Mouse (Mus musculus): ENCODE results near the gene Tpp1. TPM values are rescaled to one million over a fixed set of nuclear protein-coding genes. Genes with fewer than 3 reads are reported as not detected.

The Tpp1 gene
- total RNA-seq, 1 experiment, result 53.1 TPM

DNA sequence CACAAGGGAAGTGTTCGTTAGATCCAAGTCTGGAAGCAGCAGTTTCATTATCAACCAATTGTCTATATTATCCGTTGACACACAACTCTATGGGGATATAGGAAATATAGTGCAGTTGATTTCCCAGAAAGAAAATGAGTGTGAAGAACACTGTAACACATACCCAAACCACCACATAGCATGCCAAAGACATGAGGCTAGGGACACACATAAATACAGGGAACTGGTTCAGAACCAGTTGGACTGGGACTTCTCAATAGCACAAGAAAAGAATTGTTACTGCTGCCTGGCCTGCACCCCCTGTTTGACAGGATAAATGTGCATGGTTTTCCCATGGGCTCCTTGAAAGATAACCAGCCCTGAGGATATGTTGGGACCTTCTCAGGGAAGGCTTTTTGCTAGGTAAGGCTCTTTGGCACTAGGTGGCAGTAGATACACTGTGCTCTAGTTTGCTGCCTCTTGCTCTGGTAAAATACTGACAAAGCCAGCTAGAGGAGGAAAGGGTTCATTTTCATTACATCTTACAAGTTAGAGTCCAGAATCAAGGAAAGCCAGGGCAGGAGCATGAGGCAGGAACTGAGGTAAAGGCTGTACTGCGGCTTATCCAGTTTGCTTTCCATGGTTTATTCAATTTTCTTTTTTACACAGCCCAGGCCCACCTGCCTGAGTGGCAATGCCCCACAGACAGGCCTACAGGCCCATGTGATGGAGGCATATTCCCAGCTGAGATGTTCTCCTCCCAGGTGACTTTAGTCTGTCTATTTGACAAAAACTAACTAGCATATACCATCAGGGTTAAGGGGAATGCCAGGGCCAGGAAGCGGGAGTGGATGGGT lies 25.7 kb downstream of the Tpp1 start:
- no peak for DNase-seq (ENCODE audit: low read depth, low spot score)
- H3K4me1 ChIP-seq (ENCODE audit: control insufficient read depth in 2 of 2, insufficient read depth in 2 of 2, low read length in 2 of 2, poor library complexity in 1 of 2), result no peaks in the 10 kb centered on the region
- H3K9ac ChIP-seq (ENCODE audit: insufficient read depth, low read depth, low read length, poor library complexity, severe bottlenecking), result no peak overlapping the region
- H3K36me3 ChIP-seq (ENCODE audit: control insufficient read depth, insufficient read depth, low read length, poor library complexity, severe bottlenecking), result no peaks in the 10 kb centered on the region; the same call in 1 of the 2 replicates
- in situ Hi-C loops (cut with MboI; ENCODE audit: low sequenced_read_pairs in 2 of 2, unreplicated experiment in 2 of 2), result no loop called here
- H3K9me3 ChIP-seq (ENCODE audit: control insufficient read depth, insufficient read depth, low read depth, low read length), result no peaks in the 10 kb centered on the region
- no peak overlapping the region for H3K27ac ChIP-seq (ENCODE audit: insufficient read depth, low read depth, low read length, poor library complexity, severe bottlenecking)
- H3K4me3 ChIP-seq (ENCODE audit: insufficient read depth in 1 of 2, low read depth in 1 of 2, low read length in 2 of 2, poor library complexity in 1 of 2, severe bottlenecking in 1 of 2), result no peak overlapping the region
- TF ChIP-seq HCFC1 (IDR thresholded peaks at IDR 0.05; ENCODE audit: borderline replicate concordance, insufficient read depth, low read length) (no peak), ZC3H11A (IDR thresholded peaks at IDR 0.05; ENCODE audit: borderline replicate concordance, low read depth, low read length) (peak; percentile 43; the same call in 1 of the 2 replicates)

DNA sequence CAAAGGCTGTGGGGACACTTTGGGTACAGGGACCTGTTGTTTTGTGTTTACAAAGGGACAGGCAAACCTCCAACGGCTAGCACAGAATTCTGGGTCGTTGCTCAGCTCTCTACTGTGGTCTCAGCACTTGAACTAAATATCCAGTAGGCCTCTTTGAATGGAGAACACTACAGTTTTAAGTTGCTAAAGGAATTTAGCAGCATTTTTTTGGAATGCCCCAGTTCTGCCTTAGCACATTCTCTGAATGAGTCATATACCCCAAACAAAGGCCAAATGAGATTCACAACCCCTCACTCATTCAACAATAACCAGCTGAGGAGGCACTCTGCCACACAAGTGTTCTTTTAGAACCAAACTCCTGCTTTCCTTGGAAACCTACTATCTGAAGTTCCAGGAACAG lies 30.1 kb downstream of the Tpp1 start:
- in situ Hi-C loops (cut with MboI; ENCODE audit: low sequenced_read_pairs in 2 of 2, unreplicated experiment in 2 of 2), result no loop called here
- H3K9ac ChIP-seq (ENCODE audit: insufficient read depth, low read depth, low read length, poor library complexity, severe bottlenecking), result no peak overlapping the region
- H3K9me3 ChIP-seq (ENCODE audit: control insufficient read depth, insufficient read depth, low read depth, low read length), result no peaks in the 10 kb centered on the region
- TF ChIP-seq ZC3H11A (IDR thresholded peaks at IDR 0.05; ENCODE audit: borderline replicate concordance, low read depth, low read length) (no peak), MAFK (IDR thresholded peaks at IDR 0.05; ENCODE audit: insufficient read depth, low read depth, low read length) (no peak), ZNF384 (IDR thresholded peaks at IDR 0.05; ENCODE audit: low read depth, low read length) (no peak), HCFC1 (IDR thresholded peaks at IDR 0.05; ENCODE audit: borderline replicate concordance, insufficient read depth, low read length) (no peak)
- no peak overlapping the region for H3K4me3 ChIP-seq (ENCODE audit: insufficient read depth in 1 of 2, low read depth in 1 of 2, low read length in 2 of 2, poor library complexity in 1 of 2, severe bottlenecking in 1 of 2)
- no peak for DNase-seq (ENCODE audit: low read depth, low spot score)
- H3K27ac ChIP-seq (ENCODE audit: insufficient read depth, low read depth, low read length, poor library complexity, severe bottlenecking), result no peak overlapping the region
- H3K4me1 ChIP-seq (ENCODE audit: control insufficient read depth in 2 of 2, insufficient read depth in 2 of 2, low read length in 2 of 2, poor library complexity in 1 of 2), result no peaks in the 10 kb centered on the region; a peak in 1 of 4 replicates
- no peaks in the 10 kb centered on the region for H3K36me3 ChIP-seq (ENCODE audit: control insufficient read depth, insufficient read depth, low read length, poor library complexity, severe bottlenecking)

- DNase-seq (ENCODE audit: low read depth, low spot score), result no peak
- in situ Hi-C loops (cut with MboI; ENCODE audit: low sequenced_read_pairs in 2 of 2, unreplicated experiment in 2 of 2), result no loop called here
- Histone ChIP-seq H3K4me3 (ENCODE audit: insufficient read depth in 1 of 2, low read depth in 1 of 2, low read length in 2 of 2, poor library complexity in 1 of 2, severe bottlenecking in 1 of 2) (no peak overlapping the region), H3K9me3 (ENCODE audit: control insufficient read depth, insufficient read depth, low read depth, low read length) (no peaks in the 10 kb centered on the region), H3K27ac (ENCODE audit: insufficient read depth, low read depth, low read length, poor library complexity, severe bottlenecking) (no peak overlapping the region), H3K36me3 (ENCODE audit: control insufficient read depth, insufficient read depth, low read length, poor library complexity, severe bottlenecking) (no peaks in the 10 kb centered on the region), H3K9ac (ENCODE audit: insufficient read depth, low read depth, low read length, poor library complexity, severe bottlenecking) (no peak overlapping the region), H3K4me1 (ENCODE audit: control insufficient read depth in 2 of 2, insufficient read depth in 2 of 2, low read length in 2 of 2, poor library complexity in 1 of 2) (no peaks in the 10 kb centered on the region)
- TF ChIP-seq CHD2 (IDR thresholded peaks at IDR 0.05; ENCODE audit: low read depth, low read length) (no peak), ZC3H11A (IDR thresholded peaks at IDR 0.05; ENCODE audit: borderline replicate concordance, low read depth, low read length) (no peak), MAFK (IDR thresholded peaks at IDR 0.05; ENCODE audit: insufficient read depth, low read depth, low read length) (no peak), HCFC1 (IDR thresholded peaks at IDR 0.05; ENCODE audit: borderline replicate concordance, insufficient read depth, low read length) (no peak)
These were observed 36.7 kb downstream of the Tpp1 start for GRCm38 (mm10) chr7:105715366-105715765.

- no peak overlapping the region for H3K4me3 ChIP-seq (ENCODE audit: insufficient read depth in 1 of 2, low read depth in 1 of 2, low read length in 2 of 2, poor library complexity in 1 of 2, severe bottlenecking in 1 of 2)
- TF ChIP-seq ZNF384 (IDR thresholded peaks at IDR 0.05; ENCODE audit: low read depth, low read length) (no peak), HCFC1 (IDR thresholded peaks at IDR 0.05; ENCODE audit: borderline replicate concordance, insufficient read depth, low read length) (no peak), CHD2 (IDR thresholded peaks at IDR 0.05; ENCODE audit: low read depth, low read length) (no peak), MAFK (IDR thresholded peaks at IDR 0.05; ENCODE audit: insufficient read depth, low read depth, low read length) (no peak), ZC3H11A (IDR thresholded peaks at IDR 0.05; ENCODE audit: borderline replicate concordance, low read depth, low read length) (no peak)
These were observed 43.3 kb downstream of the Tpp1 start for GRCm38 (mm10) chr7:105708733-105709132.

More at GRCm38 (mm10) chr7:105708733-105709132, 43.3 kb downstream of the Tpp1 start:
- no peaks in the 10 kb centered on the region for H3K36me3 ChIP-seq (ENCODE audit: control insufficient read depth, insufficient read depth, low read length, poor library complexity, severe bottlenecking)
- in situ Hi-C loops (cut with MboI; ENCODE audit: low sequenced_read_pairs in 2 of 2, unreplicated experiment in 2 of 2), result no loop called here
- no peak for DNase-seq (ENCODE audit: low read depth, low spot score)
- H3K27ac ChIP-seq (ENCODE audit: insufficient read depth, low read depth, low read length, poor library complexity, severe bottlenecking), result no peak overlapping the region
- no peaks in the 10 kb centered on the region for H3K9me3 ChIP-seq (ENCODE audit: control insufficient read depth, insufficient read depth, low read depth, low read length)
- H3K4me1 ChIP-seq (ENCODE audit: control insufficient read depth in 2 of 2, insufficient read depth in 2 of 2, low read length in 2 of 2, poor library complexity in 1 of 2), result no peaks in the 10 kb centered on the region
- no peak overlapping the region for H3K9ac ChIP-seq (ENCODE audit: insufficient read depth, low read depth, low read length, poor library complexity, severe bottlenecking)
